Comparison of ENCODE assay signal across 22 mouse cellular contexts in genomic region chr1:133027126-133027525, GRCm38 (mm10).
"Had no signal": no experiment of that assay in that cellular context is flagged by ENCODE, and none has a peak within 500 bp of the region (broad histone marks: within the 10 kb centered on the region; RNA-seq: fewer than 3 reads in every experiment).

No protein-coding gene starts in this region.

- ATAC-seq: hindbrain, postnatal 0 days; intestine, embryonic 16.5 days had no signal

- H3K36me3 ChIP-seq: hindbrain, embryonic 13.5 days; hindbrain, embryonic 15.5 days; kidney, embryonic 15.5 days; limb, embryonic 13.5 days; limb, embryonic 15.5 days had no signal

- H3K27ac ChIP-seq: gastrocnemius, adult 2 months; heart, adult 2 months; hindbrain, embryonic 13.5 days; hindbrain, embryonic 15.5 days; hindbrain, postnatal 0 days; kidney, embryonic 15.5 days; kidney, postnatal 0 days; limb, embryonic 13.5 days; limb, embryonic 15.5 days had no signal

- H3K9ac ChIP-seq: hindbrain, embryonic 13.5 days; hindbrain, embryonic 15.5 days; kidney, embryonic 15.5 days; limb, embryonic 13.5 days; limb, embryonic 15.5 days had no signal

- DNase-seq: gastrocnemius, adult 2 months; gastrocnemius, postnatal 10 days; gastrocnemius, postnatal 25 days; heart, adult 2 months; heart, postnatal 10 days; kidney, adult 11 months; kidney, adult 2 months; kidney, adult 9 months; kidney, postnatal 14 days; kidney, postnatal 36 days; layer of hippocampus, adult 9-11 months; layer of hippocampus, postnatal 36 days; left cerebral cortex, postnatal 4 days had no signal

- H3K4me3 ChIP-seq: gastrocnemius, adult 2 months; heart, adult 2 months; hindbrain, embryonic 13.5 days; hindbrain, embryonic 15.5 days; kidney, embryonic 15.5 days; limb, embryonic 13.5 days; limb, embryonic 15.5 days had no signal

- H3K4me2 ChIP-seq: heart, embryonic 11.5 days; hindbrain, embryonic 13.5 days; hindbrain, embryonic 15.5 days; kidney, embryonic 15.5 days; limb, embryonic 13.5 days; limb, embryonic 15.5 days had no signal

- H3K9me3 ChIP-seq: hindbrain, embryonic 13.5 days; hindbrain, embryonic 15.5 days; kidney, embryonic 15.5 days; limb, embryonic 13.5 days; limb, embryonic 15.5 days had no signal

- H3K27me3 ChIP-seq: hindbrain, embryonic 13.5 days; hindbrain, embryonic 15.5 days; kidney, embryonic 15.5 days; limb, embryonic 13.5 days; limb, embryonic 15.5 days had no signal
